Mouse (Mus musculus): ENCODE data around the gene LTO1. TPM values are rescaled to one million over a fixed set of nuclear protein-coding genes. Genes with fewer than 3 reads are reported as not detected.

The LTO1 gene
- polyA plus RNA-seq, 2 experiments, result 22.0 to 46.5 TPM

DNA sequence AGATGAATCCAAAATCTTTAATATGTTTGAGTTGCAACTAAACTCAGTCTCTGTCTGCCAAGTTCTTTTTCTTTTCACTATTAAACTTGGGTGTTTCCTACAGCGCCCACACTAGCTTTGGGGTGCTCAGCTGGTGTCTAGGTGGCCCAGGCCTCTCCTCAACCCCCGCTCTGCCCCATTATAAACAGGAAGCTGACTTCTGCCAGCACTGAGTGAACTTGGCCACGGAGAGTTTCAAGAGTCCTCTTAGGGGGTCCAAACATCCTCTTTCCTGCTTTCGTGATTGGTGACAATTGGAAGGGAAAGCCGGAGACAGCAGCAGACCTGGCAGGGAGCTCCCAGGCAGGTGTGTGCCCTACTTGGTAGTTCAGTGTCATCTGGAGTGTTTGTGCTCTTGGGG, 64.9 kb downstream of the LTO1 start:
- H3K9me3 ChIP-seq (ENCODE audit: control insufficient read depth, low read length), result no peaks in the 10 kb centered on the region
- H3K27ac ChIP-seq (replicated peaks; ENCODE audit: low read depth, low read length), result no peak overlapping the region
- no peaks in the 10 kb centered on the region for H3K36me3 ChIP-seq (ENCODE audit: control insufficient read depth, insufficient read depth, low read length)
- H3K4me2 ChIP-seq (replicated peaks; ENCODE audit: low read depth, low read length, severe bottlenecking), result no peak overlapping the region
- DNase-seq (ENCODE audit: low spot score) (no peak), ATAC-seq (ENCODE audit: low FRiP score, low read depth) (no peak)
- no peak overlapping the region for H3K9ac ChIP-seq (ENCODE audit: low read depth, low read length, severe bottlenecking)
- WGBS, result 79% methylated on average over 5 of the region's 5 CpGs
- TF ChIP-seq POLR2A (IDR thresholded peaks at IDR 0.05; ENCODE audit: borderline replicate concordance, extremely low read depth, insufficient read depth, insufficient read length), result no peak
- H3K27me3 ChIP-seq (ENCODE audit: control insufficient read depth, insufficient read depth, low read length), result no peaks in the 10 kb centered on the region
- no peak overlapping the region for H3K4me3 ChIP-seq (replicated peaks; ENCODE audit: low read length)
- H3K4me1 ChIP-seq (ENCODE audit: control insufficient read depth, insufficient read depth, low read length), result no peaks in the 10 kb centered on the region

Other genes starting within 250 kb of the LTO1 start
- gene Ano1, start 163.1 kb upstream of the LTO1 start, polyA plus RNA-seq (2012; rRNA removed), result 11.5 and 13.6 TPM in 2 replicates
- 7.5 and 8.9 TPM in 2 replicates for gene Ano1, start 163.1 kb upstream of the LTO1 start, polyA plus RNA-seq (2014; fragmentation: Nextera tagmentation; extraction: Ambion mirVana)
- gene Fgf3, start 77.0 kb upstream of the LTO1 start, polyA plus RNA-seq (2012; rRNA removed), result 0.20 and 0.64 TPM in 2 replicates
- gene Fgf3, start 77.0 kb upstream of the LTO1 start, polyA plus RNA-seq (2014; fragmentation: Nextera tagmentation; extraction: Ambion mirVana), result 0.17 and 0.32 TPM in 2 replicates
- gene Fgf4, start 67.7 kb upstream of the LTO1 start, polyA plus RNA-seq (2012; rRNA removed), result 0.57 and 0.67 TPM in 2 replicates
- gene Fgf4, start 67.7 kb upstream of the LTO1 start, polyA plus RNA-seq (2014; fragmentation: Nextera tagmentation; extraction: Ambion mirVana), result 0.91 and 1.5 TPM in 2 replicates
- gene Fgf15, start 18.6 kb upstream of the LTO1 start, polyA plus RNA-seq (2012; rRNA removed), result 0.13 TPM in 1 of 2 replicates, not detected in the other
- not detected in 2 replicates for gene Fgf15, start 18.6 kb upstream of the LTO1 start, polyA plus RNA-seq (2014; fragmentation: Nextera tagmentation; extraction: Ambion mirVana)
- 110 and 125 TPM in 2 replicates for gene Ccnd1, start 24.8 kb downstream of the LTO1 start, polyA plus RNA-seq (2012; rRNA removed)
- gene Ccnd1, start 24.8 kb downstream of the LTO1 start, polyA plus RNA-seq (2014; fragmentation: Nextera tagmentation; extraction: Ambion mirVana), result 127 and 147 TPM in 2 replicates